ENCODE assay signal across 8 mouse cellular contexts in genomic region chr2:90846955-90847680, GRCm38 (mm10). TPM values are rescaled to one million over a fixed set of nuclear protein-coding genes. Genes with fewer than 3 reads are reported as not detected.
A peak's percentile ranks its signal among the peaks of the same experiment; 100 is the strongest.
DNase-seq lines count a peak whose midpoint lies in the region; ATAC-seq lines count a peak whose summit lies in the region.

TSS of gene Mtch2 (plus strand) at chr2:90847155.

- intact Hi-C loops in gastrocnemius, postnatal 14 days (cut with DNase I; ENCODE audit: low total_unique reads) = no loop called here
- intact Hi-C loops in left cerebral cortex, postnatal 10 days (cut with DNase I) = loop anchor here (5.0 kb wide), 1 partner anchor 65 kb away; the partner anchor contains the start of gene Agbl2

- peak; percentile 99 for DNase-seq in adrenal gland, adult (ENCODE audit: inconsistent age in 2 of 2, low spot score in 1 of 2)
- peak; percentile 98 for DNase-seq in embryo, embryonic 10.5 days (ENCODE audit: low spot score)
- peak; percentile 99 for DNase-seq in gastrocnemius, postnatal 14 days
- DNase-seq in left cerebral cortex, postnatal 10 days (ENCODE audit: extremely low spot score in 1 of 2, low spot score in 2 of 2) = peak; percentile 95 to 99
- DNase-seq in right cerebral cortex, postnatal 25 days = peak; percentile 99
- DNase-seq in urinary bladder, postnatal 4 days (ENCODE audit: low spot score in 2 of 2) = peak; percentile 99

- peak; percentile 88 for ATAC-seq in inflammation-experienced regulatory T-cells, adult 6 months
- peak; percentile 91 for ATAC-seq in megakaryocyte-erythroid progenitor cell, adult 5-6 weeks (replicated peaks; ENCODE audit: low FRiP score, low TSS enrichment, poor library complexity, severe bottlenecking)

RNA-seq across cellular contexts. Expression of gene Mtch2, which starts in this region (rescaled TPM):
- 100 to 1,000 TPM; 144 to 162 TPM for total RNA-seq in gastrocnemius, postnatal 14 days (2021)
- polyA plus RNA-seq in inflammation-experienced regulatory T-cells, adult 6 months (2017; shearing (Covaris generic)) = 100 to 1,000 TPM; 115 to 143 (median 119) TPM
- 100 to 1,000 TPM; 146 to 150 TPM for total RNA-seq in left cerebral cortex, postnatal 10 days (2021)
- 145 and 167 TPM in 2 replicates for total RNA-seq in megakaryocyte-erythroid progenitor cell, adult 5-6 weeks (2014; fragmentation: Nextera tagmentation)
- total RNA-seq in megakaryocyte-erythroid progenitor cell, adult 5-6 weeks (2017) = 159 and 166 TPM in 2 replicates

Comparison
In these comparisons a context has a peak if more than half of its experiments do, and no peak if none do; other contexts are left out.
1. Peak in every context shown above with its lines: DNase-seq and ATAC-seq.